Mouse (Mus musculus) CH12.LX (cell line): Measurements from ENCODE around the gene Syngr2. TPM values are rescaled to one million over a fixed set of nuclear protein-coding genes. Genes with fewer than 3 reads are reported as not detected.

Experiments
- DNase-seq: peaks from one replicate; pipeline ENCODE4 v3.0.0-alpha.2; 2013; ENCODE audit errors: extremely low read depth
- H3K27ac ChIP-seq: 2 replicates; pipeline ENCODE4 v1.5.1; 2012; ENCODE audit warnings: low read depth, mild to moderate bottlenecking, control low read depth, moderate library complexity; ENCODE audit not compliant: insufficient read depth
- H3K27me3 ChIP-seq: replicated peaks from 2 replicates; pipeline ENCODE3; 2012; ENCODE audit warnings: inconsistent platforms
- H3K36me3 ChIP-seq, 2 experiments: replicated peaks in 1 of 2; 2 replicates each; pipeline versions ENCODE3 to v1.6.1; 2012; ENCODE audit warnings: inconsistent platforms in 1 of 2, low read length in 1 of 2, mild to moderate bottlenecking in 1 of 2, mixed read lengths in 1 of 2, moderate library complexity in 1 of 2; ENCODE audit not compliant: control insufficient read depth in 1 of 2, insufficient read depth in 1 of 2
- H3K4me1 ChIP-seq, 2 experiments: 2 replicates each; pipeline ENCODE4 v1.6.1; 2012; ENCODE audit warnings: inconsistent platforms in 1 of 2, moderate library complexity in 1 of 2; ENCODE audit not compliant: insufficient read depth in 2 of 2, control insufficient read depth in 1 of 2
- H3K4me2 ChIP-seq: 2 replicates; pipeline ENCODE4 v1.6.1; 2012; ENCODE audit warnings: low read depth, mild to moderate bottlenecking, control low read depth; ENCODE audit not compliant: poor library complexity, insufficient read depth, severe bottlenecking
- H3K4me3 ChIP-seq, 3 experiments: fragments of 150-350 bp in 1 of 3; sonication (generic) in 1 of 3; replicated peaks in 1 of 3; 2 replicates each; pipeline versions ENCODE3 to v1.5.1; 2011 to 2012; ENCODE audit warnings: low read depth in 2 of 3, low read length in 2 of 3, mild to moderate bottlenecking in 2 of 3, moderate library complexity in 2 of 3, control low read depth in 1 of 3, improper control_type of control experiment in 1 of 3, inconsistent platforms in 1 of 3, mixed read lengths in 1 of 3; ENCODE audit not compliant: poor library complexity in 1 of 3
- H3K79me2 ChIP-seq: replicated peaks from 2 replicates; pipeline ENCODE4 v1.6.1; 2012; ENCODE audit warnings: mild to moderate bottlenecking, moderate library complexity; ENCODE audit not compliant: control insufficient read depth, poor library complexity, insufficient read depth, severe bottlenecking; ENCODE audit errors: extremely low read depth
- H3K9ac ChIP-seq: 2 replicates; pipeline ENCODE4 v1.6.1; 2012; ENCODE audit warnings: low read depth, mild to moderate bottlenecking, control low read depth, moderate library complexity; ENCODE audit not compliant: insufficient read depth
- H3K9me3 ChIP-seq: replicated peaks from 2 replicates; pipeline ENCODE3; 2012; ENCODE audit warnings: low read length, inconsistent platforms, mixed read lengths
- CHD1 ChIP-seq: IDR thresholded peaks from 2 replicates; pipeline ENCODE4 v1.6.1; 2012; ENCODE audit warnings: low read depth, low read length, improper control_type of control experiment, inconsistent platforms
- CHD2 ChIP-seq: IDR thresholded peaks from 2 replicates; pipeline ENCODE4 v1.6.1; 2011; ENCODE audit warnings: low read length, improper control_type of control experiment
- E2F4 ChIP-seq: IDR thresholded peaks from 2 replicates; pipeline ENCODE4 v1.6.1; 2011; ENCODE audit warnings: low read depth, low read length, improper control_type of control experiment; ENCODE audit not compliant: insufficient replicate concordance
- ELF1 ChIP-seq: IDR thresholded peaks from 2 replicates; pipeline ENCODE4 v1.6.1; 2014; ENCODE audit warnings: low read depth, mild to moderate bottlenecking, inconsistent platforms, low read length, improper control_type of control experiment
- ETS1 ChIP-seq: conservative IDR thresholded peaks from 2 replicates; pipeline ENCODE4 v1.6.1; 2012; ENCODE audit warnings: low read depth, mild to moderate bottlenecking, inconsistent platforms, low read length, improper control_type of control experiment, moderate library complexity
- GABPA ChIP-seq: IDR thresholded peaks from 2 replicates; pipeline ENCODE4 v1.6.1; 2012; ENCODE audit warnings: low read depth, low read length, improper control_type of control experiment, inconsistent platforms; ENCODE audit not compliant: insufficient replicate concordance
- HCFC1 ChIP-seq: IDR thresholded peaks from 2 replicates; pipeline ENCODE4 v1.6.1; 2012; ENCODE audit warnings: low read depth, mild to moderate bottlenecking, inconsistent platforms, low read length, improper control_type of control experiment
- IRF4 ChIP-seq: IDR thresholded peaks from 2 replicates; pipeline ENCODE4 v1.6.1; 2014; ENCODE audit warnings: low read depth, mild to moderate bottlenecking, inconsistent platforms, low read length, improper control_type of control experiment
- JUN ChIP-seq: IDR thresholded peaks from 2 replicates; pipeline ENCODE4 v1.6.1; 2011; ENCODE audit warnings: low read depth, mild to moderate bottlenecking, low read length, improper control_type of control experiment, moderate library complexity; ENCODE audit not compliant: insufficient read depth
- JUND ChIP-seq: conservative IDR thresholded peaks from 2 replicates; pipeline ENCODE4 v1.6.1; 2011; ENCODE audit warnings: low read depth, low read length, improper control_type of control experiment
- KAT2A ChIP-seq: IDR thresholded peaks from 2 replicates; pipeline ENCODE4 v1.6.1; 2012; ENCODE audit warnings: low read length, improper control_type of control experiment, inconsistent platforms; ENCODE audit not compliant: insufficient replicate concordance
- MAFK ChIP-seq: IDR thresholded peaks from 2 replicates; pipeline ENCODE4 v1.6.1; 2011; ENCODE audit warnings: low read length, improper control_type of control experiment; ENCODE audit not compliant: insufficient replicate concordance
- MAZ ChIP-seq: IDR thresholded peaks from 2 replicates; pipeline ENCODE4 v1.6.1; 2012; ENCODE audit warnings: low read depth, mild to moderate bottlenecking, inconsistent platforms, low read length, improper control_type of control experiment, moderate library complexity
- MEF2A ChIP-seq: IDR thresholded peaks from 2 replicates; pipeline ENCODE4 v1.6.1; 2014; ENCODE audit warnings: low read depth, mild to moderate bottlenecking, inconsistent platforms, low read length, improper control_type of control experiment, borderline replicate concordance
- MXI1 ChIP-seq: IDR thresholded peaks from 2 replicates; pipeline ENCODE4 v1.6.1; 2011; ENCODE audit warnings: mild to moderate bottlenecking, low read depth, low read length, improper control_type of control experiment
- MYC ChIP-seq: IDR thresholded peaks from 2 replicates; pipeline ENCODE4 v1.6.1; 2011; ENCODE audit warnings: low read depth, mild to moderate bottlenecking, improper control_type of control experiment, low read length
- NELFE ChIP-seq: IDR thresholded peaks from 2 replicates; pipeline ENCODE4 v1.6.1; 2011; ENCODE audit warnings: low read depth, low read length, improper control_type of control experiment
- NRF1 ChIP-seq: IDR thresholded peaks from 2 replicates; pipeline ENCODE4 v1.6.1; 2014; ENCODE audit warnings: low read depth, mild to moderate bottlenecking, inconsistent platforms, low read length, improper control_type of control experiment, moderate library complexity
- PAX5 ChIP-seq: IDR thresholded peaks from 2 replicates; pipeline ENCODE4 v1.6.1; 2012; ENCODE audit warnings: low read length, inconsistent platforms, mixed read lengths
- POLR2A ChIP-seq: IDR thresholded peaks from 2 replicates; pipeline ENCODE4 v1.6.1; 2011; ENCODE audit warnings: low read depth, mild to moderate bottlenecking, improper control_type of control experiment, low read length
- POLR2AphosphoS2 ChIP-seq: IDR thresholded peaks from 2 replicates; pipeline ENCODE4 v1.6.1; 2011; ENCODE audit warnings: low read depth, low read length, improper control_type of control experiment
- RAD21 ChIP-seq: IDR thresholded peaks from 2 replicates; pipeline ENCODE4 v1.6.1; 2011; ENCODE audit warnings: low read depth, mild to moderate bottlenecking, low read length, improper control_type of control experiment, moderate library complexity
- SIN3A ChIP-seq: IDR thresholded peaks from 2 replicates; pipeline ENCODE4 v1.6.1; 2012; ENCODE audit warnings: low read length, improper control_type of control experiment, inconsistent platforms
- SMC3 ChIP-seq: IDR thresholded peaks from 2 replicates; pipeline ENCODE4 v1.6.1; 2011; ENCODE audit warnings: low read depth, low read length, improper control_type of control experiment
- TBP ChIP-seq: conservative IDR thresholded peaks from 2 replicates; pipeline ENCODE4 v1.6.1; 2011; ENCODE audit warnings: low read depth, low read length, improper control_type of control experiment
- TCF12 ChIP-seq: IDR thresholded peaks from 2 replicates; pipeline ENCODE4 v1.6.1; 2014; ENCODE audit warnings: low read depth, mild to moderate bottlenecking, inconsistent platforms, low read length, improper control_type of control experiment
- UBTF ChIP-seq: IDR thresholded peaks from 2 replicates; pipeline ENCODE4 v1.6.1; 2012; ENCODE audit warnings: low read depth, mild to moderate bottlenecking, inconsistent platforms, low read length, improper control_type of control experiment, moderate library complexity
- USF1 ChIP-seq: IDR thresholded peaks from 2 replicates; pipeline ENCODE4 v1.6.1; 2014; ENCODE audit warnings: low read depth, mild to moderate bottlenecking, inconsistent platforms, low read length, improper control_type of control experiment
- USF2 ChIP-seq: conservative IDR thresholded peaks from 2 replicates; pipeline ENCODE4 v1.6.1; 2011; ENCODE audit warnings: low read depth, low read length, improper control_type of control experiment
- ZNF384 ChIP-seq: IDR thresholded peaks from 2 replicates; pipeline ENCODE4 v1.6.1; 2012; ENCODE audit warnings: low read depth, low read length, improper control_type of control experiment, inconsistent platforms
- dilution Hi-C: fragments of 300-500 bp; cut with MboI; formaldehyde crosslinking; loops from 2 replicates; pipeline ENCODE4 v1.14.3; 2020; ENCODE audit warnings: low sequenced_read_pairs; ENCODE audit not compliant: extremely low pct_unique_long_range_greater_than_20kb, extremely low pct_ligation_motif_present
- in situ Hi-C: fragments of 300-500 bp; cut with MboI; formaldehyde crosslinking; loops from 3 replicates; pipeline ENCODE4 v1.14.3; 2019; ENCODE audit warnings: low sequenced_read_pairs, low pct_ligation_motif_present, low pct_unique_long_range_greater_than_20kb, mixed read lengths
- polyA plus RNA-seq: library from polyadenylated mRNA; unstranded; fragments of >175 nt; gene quantifications from 2 replicates; pipeline ENCODE4 v1.2.1, GENCODE M21; 2012; ENCODE audit warnings: low read depth; ENCODE audit not compliant: insufficient read length
- total RNA-seq, 2 experiments: library from RNA; depleted of rRNA; stranded (reverse); fragments of 300-350 nt in 1 of 2; fragments of >200 nt in 1 of 2; gene quantifications; 2 replicates each; pipeline ENCODE4 v1.2.3; 2012 to 2014

The Syngr2 gene
- total and polyA plus RNA-seq, 3 experiments: 409 to 654 (median 553) TPM

GRCm38 (mm10) chr11:117824060-117824969 is 14.8 kb downstream of the Syngr2 start (continued):
- TF ChIP-seq NELFE (0 out of 2 replicates have a peak, but pooled peaks have one; percentile 45), MXI1 (peak; percentile 96), NRF1 (no peak), POLR2A (peak; percentile 38; the same call in 1 of the 2 replicates), HCFC1 (0 out of 2 replicates have a peak, but pooled peaks have one; percentile 15), USF2 (no peak), UBTF (no peak), GABPA (no peak), JUND (no peak)
- TF ChIP-seq, all 38 proteins: peak for 15

DNA sequence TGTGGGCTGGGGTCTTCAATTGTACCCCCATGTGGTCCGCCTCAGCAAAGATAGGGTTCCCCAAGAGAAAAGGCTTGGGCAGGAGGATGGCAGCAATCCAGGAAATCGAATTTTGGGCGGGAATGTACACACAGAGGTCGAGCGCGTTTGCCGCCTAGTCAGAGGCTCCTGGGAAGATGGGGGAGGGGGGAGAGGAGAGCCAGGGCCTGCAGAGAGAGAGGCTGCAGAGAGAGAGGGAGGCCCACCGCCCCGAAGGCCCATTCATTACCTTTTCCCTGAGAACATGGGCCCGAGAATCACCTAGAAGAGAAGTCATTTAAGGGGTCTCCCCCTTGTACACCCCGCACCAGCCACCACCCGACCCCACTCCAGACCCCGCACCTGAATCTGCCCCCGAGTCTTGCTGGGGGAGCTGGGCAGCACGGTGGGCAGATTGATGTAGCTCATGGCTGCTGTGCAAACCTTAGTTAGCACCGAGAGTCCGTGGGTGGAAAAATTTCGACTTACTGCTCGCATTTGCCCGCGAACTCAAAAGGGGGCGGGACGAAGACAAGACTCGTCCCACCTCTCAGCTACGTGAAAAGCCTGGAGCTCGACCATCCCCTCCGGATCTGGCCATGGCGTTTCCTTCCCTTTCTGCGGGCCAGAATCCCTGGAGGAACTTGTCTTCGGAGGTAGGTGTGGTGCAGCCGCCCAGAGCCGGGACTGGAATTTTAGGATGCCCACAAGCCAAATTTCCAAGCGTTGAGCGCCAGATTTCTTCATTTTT is 16.0 kb downstream of the Syngr2 start, which contains the start of the genes Afmid and Tk1:
Gene Afmid, plus strand, starts transcription at position 592 of the 769 bp plus-strand sequence.
Gene Tk1, minus strand, starts transcription at position 760 of the 769 bp plus-strand sequence.
- Histone ChIP-seq H3K27ac (peak within 1 kb of the TSS; percentile 94), H3K4me3 (peak within 1 kb of the TSS; percentile 64 to 77 (median 65)), H3K79me2 (peaks cover 51% of the 10 kb centered on the region), H3K4me2 (peak within 1 kb of the TSS; percentile 89), H3K27me3 (no peaks in the 10 kb centered on the region), H3K9me3 (no peaks in the 10 kb centered on the region), H3K36me3 (peaks cover 30 to 43% of the 10 kb centered on the region in 2 experiments), H3K4me1 (peaks cover 14 to 57% of the 10 kb centered on the region in 2 experiments), H3K9ac (peak within 1 kb of the TSS; percentile 85)
- dilution Hi-C loops (no loop called here), in situ Hi-C loops (loop anchor here (5.0 to 10.0 kb wide), 3 partner anchors 33 to 351 kb away; no protein-coding TSS in a partner anchor)
- peak; percentile 97 for DNase-seq
- TF ChIP-seq ZNF384 (no peak), GABPA (no peak), RAD21 (no peak), POLR2AphosphoS2 (no peak; the same call in 1 of the 2 replicates), UBTF (no peak), MAFK (no peak), TBP (peak; percentile 86), CHD2 (no peak; the same call in 1 of the 2 replicates), POLR2A (peak; percentile 90), MAZ (no peak), CHD1 (no peak), MXI1 (no peak; the same call in none of the 2 replicates), E2F4 (peak; percentile 98), KAT2A (no peak; the same call in 1 of the 2 replicates), ETS1 (no peak), NRF1 (no peak), MYC (peak; percentile 53; the same call in 1 of the 2 replicates), ELF1 (peak; percentile 36; the same call in 1 of the 2 replicates), TCF12 (peak; percentile 64), SIN3A (peak; percentile 95; the same call in 1 of the 2 replicates), SMC3 (no peak), IRF4 (peak; percentile 66; the same call in 1 of the 2 replicates), USF1 (no peak), JUN (no peak), HCFC1 (peak; percentile 69), MEF2A (peak; percentile 56; the same call in 1 of the 2 replicates), PAX5 (no peak), JUND (no peak)
